Mouse (Mus musculus) lung, postnatal 0 days (tissue): ENCODE measurements around the gene Phf5a. TPM values are rescaled to one million over a fixed set of nuclear protein-coding genes. Genes with fewer than 3 reads are reported as not detected.

ENCODE experiments used
- ATAC-seq: fragments of 200-750 bp; cut with Nextera tagmentation; 2 replicates; pipeline ENCODE4 v1.8.0; 2017; ENCODE audit warnings: moderate library complexity
- DNase-seq: peaks from one replicate; pipeline ENCODE4 v3.0.0-alpha.2; 2016; ENCODE audit warnings: low spot score
- H3K27ac ChIP-seq: fragments of 300-500 bp; sonication (generic); 2 replicates; pipeline ENCODE4 v1.5.1; 2014; ENCODE audit warnings: antibody characterized with exemption, mild to moderate bottlenecking, low read length, mixed read lengths
- H3K27me3 ChIP-seq: fragments of 300-500 bp; sonication (generic); replicated peaks from 2 replicates; pipeline ENCODE4 v1.6.1; 2014; ENCODE audit warnings: low read length, mixed read lengths; ENCODE audit not compliant: insufficient read depth
- H3K36me3 ChIP-seq: fragments of 300-500 bp; sonication (generic); 2 replicates; pipeline ENCODE4 v1.6.1; 2014; ENCODE audit warnings: low read length, mixed read lengths; ENCODE audit not compliant: insufficient read depth
- H3K4me1 ChIP-seq: fragments of 300-500 bp; sonication (generic); 2 replicates; pipeline ENCODE4 v1.6.1; 2014; ENCODE audit warnings: antibody characterized with exemption, low read depth, low read length, mixed read lengths; ENCODE audit not compliant: insufficient read depth
- H3K4me2 ChIP-seq: fragments of 300-500 bp; sonication (generic); replicated peaks from 2 replicates; pipeline ENCODE4 v1.6.1; 2014; ENCODE audit warnings: low read depth, mild to moderate bottlenecking, low read length, moderate library complexity, mixed read lengths
- H3K4me3 ChIP-seq: fragments of 300-500 bp; sonication (generic); 2 replicates; pipeline ENCODE4 v1.5.1; 2014; ENCODE audit warnings: low read depth, low read length
- H3K9ac ChIP-seq: fragments of 300-500 bp; sonication (generic); replicated peaks from 2 replicates; pipeline ENCODE4 v1.6.1; 2014; ENCODE audit warnings: low read depth, mild to moderate bottlenecking
- H3K9me3 ChIP-seq: fragments of 300-500 bp; sonication (generic); 2 replicates; pipeline ENCODE4 v1.6.1; 2016; ENCODE audit warnings: low read length, mixed read lengths
- CTCF ChIP-seq: IDR thresholded peaks from 2 replicates; pipeline ENCODE4 v1.5.1; 2016; ENCODE audit warnings: antibody characterized with exemption, mild to moderate bottlenecking
- EP300 ChIP-seq: IDR thresholded peaks from 2 replicates; pipeline ENCODE4 v1.6.1; 2016; ENCODE audit warnings: antibody characterized with exemption, mild to moderate bottlenecking, control low read depth
- WGBS: fragments of 180-500 bp; shearing (Covaris S2); extraction: QIAGEN DNeasy Blood & Tissue Kit; methylation state at CpG from one replicate; pipeline ENCODE4 v1.1.7; 2014; 5-methylcytosine and 5-hydroxymethylcytosine counted together
- polyA plus RNA-seq: library from polyadenylated mRNA; unstranded; fragments of >200 nt; fragmentation: Nextera tagmentation; extraction: Ambion mirVana; gene quantifications from 2 replicates; pipeline ENCODE4 v1.2.1, GENCODE M21; 2015

Gene Phf5a
- polyA plus RNA-seq, 1 experiment from 2014 or later = 88.8 TPM

GRCm38 (mm10) chr15:81836966-81837920, 34.5 kb downstream of the Phf5a start:
- DNase-seq (no peak), ATAC-seq (no peak)
- no peaks in the 10 kb centered on the region for H3K27me3 ChIP-seq
- no peak overlapping the region for H3K4me3 ChIP-seq
- no peaks in the 10 kb centered on the region for H3K9me3 ChIP-seq
- peaks cover 28% of the 10 kb centered on the region; the same call in 1 of the 2 replicates for H3K4me1 ChIP-seq
- peak overlapping the region; percentile 58 for H3K4me2 ChIP-seq
- 58% methylated on average over 7 of the region's 7 CpGs for WGBS
- no peaks in the 10 kb centered on the region for H3K36me3 ChIP-seq
- no peak overlapping the region for H3K9ac ChIP-seq
- TF ChIP-seq CTCF = no peak
- no peak for TF ChIP-seq EP300
- peak overlapping the region; percentile 68 for H3K27ac ChIP-seq

GRCm38 (mm10) chr15:81836124-81836821, 35.4 kb downstream of the Phf5a start:
- Histone ChIP-seq H3K4me3 (peak overlapping the region; percentile 33), H3K36me3 (no peaks in the 10 kb centered on the region), H3K9me3 (no peaks in the 10 kb centered on the region), H3K4me1 (peaks cover 28% of the 10 kb centered on the region; the same call in 1 of the 2 replicates), H3K27ac (peak overlapping the region; percentile 68), H3K27me3 (no peaks in the 10 kb centered on the region), H3K9ac (peak overlapping the region; percentile 23; the same call in 1 of the 2 replicates), H3K4me2 (peak overlapping the region; percentile 58)
- DNase-seq (peak; percentile 97), ATAC-seq (peak; percentile 79)
- 1% methylated on average over 31 of the region's 33 CpGs for WGBS
- TF ChIP-seq EP300 (peak; percentile 70), CTCF (peak; percentile 10; the same call in 1 of the 2 replicates)

- peaks cover 28% of the 10 kb centered on the region; the same call in 1 of the 2 replicates for H3K4me1 ChIP-seq
Measured at GRCm38 (mm10) chr15:81835007-81835880, 36.5 kb downstream of the Phf5a start.

GRCm38 (mm10) chr15:81834171-81834841, 37.4 kb downstream of the Phf5a start:
- TF ChIP-seq EP300 (peak; percentile 81), CTCF (no peak)
- peaks cover 19% of the 10 kb centered on the region; the same call in 1 of the 2 replicates for H3K4me1 ChIP-seq
- H3K4me3 ChIP-seq = no peak overlapping the region
- no peak overlapping the region for H3K9ac ChIP-seq
- DNase-seq (peak; percentile 40), ATAC-seq (no peak)
- no peaks in the 10 kb centered on the region for H3K36me3 ChIP-seq
- H3K27me3 ChIP-seq = no peaks in the 10 kb centered on the region
- no peak overlapping the region for H3K4me2 ChIP-seq
- H3K9me3 ChIP-seq = no peaks in the 10 kb centered on the region
- 42% methylated on average over 3 of the region's 3 CpGs for WGBS
- no peak overlapping the region for H3K27ac ChIP-seq

More at GRCm38 (mm10) chr15:81835007-81835880, 36.5 kb downstream of the Phf5a start:
- H3K9ac ChIP-seq = 0 out of 2 replicates have a peak overlapping the region, but pooled peaks have one; percentile 23
- H3K27ac ChIP-seq = peak overlapping the region; percentile 68
- DNase-seq = no peak
- WGBS = 76% methylated on average over 10 of the region's 10 CpGs
- no peak overlapping the region for H3K4me2 ChIP-seq
- no peak overlapping the region for H3K4me3 ChIP-seq
- no peaks in the 10 kb centered on the region for H3K27me3 ChIP-seq
- no peak for TF ChIP-seq CTCF
- no peaks in the 10 kb centered on the region for H3K36me3 ChIP-seq
- ATAC-seq = no peak
- no peaks in the 10 kb centered on the region for H3K9me3 ChIP-seq

GRCm38 (mm10) chr15:81833481-81833880, 38.2 kb downstream of the Phf5a start:
- H3K9me3 ChIP-seq = no peaks in the 10 kb centered on the region
- no peaks in the 10 kb centered on the region for H3K27me3 ChIP-seq
- H3K9ac ChIP-seq = no peak overlapping the region
- H3K4me3 ChIP-seq = no peak overlapping the region
- 58% methylated on average over 4 of the region's 4 CpGs for WGBS
- no peak for TF ChIP-seq EP300
- TF ChIP-seq CTCF = no peak
- no peak overlapping the region; the same call in 1 of the 2 replicates for H3K27ac ChIP-seq
- ATAC-seq (no peak), DNase-seq (no peak)
- H3K4me1 ChIP-seq = peaks cover 17% of the 10 kb centered on the region; the same call in 1 of the 2 replicates
- H3K4me2 ChIP-seq = no peak overlapping the region
- no peaks in the 10 kb centered on the region for H3K36me3 ChIP-seq
